Mouse (Mus musculus) testis, adult 2 months (tissue): Measurements from ENCODE around the gene Prss27.

Experiments used
- CTCF ChIP-seq: fragments of 200-500 bp; IDR thresholded peaks from 2 replicates; pipeline ENCODE4 v1.5.1; 2012; ENCODE audit warnings: low read depth, mild to moderate bottlenecking, inconsistent platforms, low read length, moderate library complexity; ENCODE audit not compliant: control insufficient read depth, insufficient read depth, insufficient replicate concordance
- POLR2A ChIP-seq: fragments of 200-500 bp; IDR thresholded peaks from 2 replicates; pipeline ENCODE4 v1.6.1; 2012; ENCODE audit warnings: low read depth, mild to moderate bottlenecking, inconsistent platforms, low read length, moderate library complexity; ENCODE audit not compliant: control insufficient read depth

GRCm38 (mm10) chr17:24020696-24021095 is 17.2 kb upstream of the Prss27 start:
- TF ChIP-seq CTCF (no peak), POLR2A (no peak)
